Mouse (Mus musculus) intestine, embryonic 14.5 days (tissue): ENCODE data around the gene Ext2. TPM values are rescaled to one million over a fixed set of nuclear protein-coding genes. Genes with fewer than 3 reads are reported as not detected.
A peak's percentile ranks its signal among the peaks of the same experiment; 100 is the strongest.

Experiments
- ATAC-seq: fragments of 200-750 bp; cut with Nextera tagmentation; replicated peaks from 2 replicates; pipeline ENCODE4 v1.8.0; 2017; ENCODE audit warnings: low read depth, moderate number of reproducible peaks, moderate TSS enrichment, moderate library complexity; ENCODE audit not compliant: low FRiP score, low TSS enrichment
- DNase-seq: peaks from one replicate; pipeline ENCODE4 v3.0.0-alpha.2; 2018; ENCODE audit warnings: low spot score
- H3K27ac ChIP-seq: fragments of 300-500 bp; sonication (generic); 2 replicates; pipeline ENCODE4 v1.5.1; 2014; ENCODE audit warnings: low read depth, mild to moderate bottlenecking, control low read depth
- H3K27me3 ChIP-seq: fragments of 300-500 bp; sonication (generic); replicated peaks from 2 replicates; pipeline ENCODE4 v1.6.1; 2014; ENCODE audit warnings: low read length, control low read depth; ENCODE audit not compliant: control insufficient read depth, insufficient read depth
- H3K36me3 ChIP-seq: fragments of 300-500 bp; sonication (generic); 2 replicates; pipeline ENCODE4 v1.6.1; 2014; ENCODE audit warnings: low read length, control low read depth; ENCODE audit not compliant: control insufficient read depth, insufficient read depth
- H3K4me1 ChIP-seq: fragments of 300-500 bp; sonication (generic); replicated peaks from 2 replicates; pipeline ENCODE4 v1.6.1; 2014; ENCODE audit warnings: low read length, control low read depth, mixed read lengths; ENCODE audit not compliant: control insufficient read depth, insufficient read depth
- H3K4me2 ChIP-seq: fragments of 300-500 bp; sonication (generic); 2 replicates; pipeline ENCODE4 v1.6.1; 2014; ENCODE audit warnings: low read length
- H3K4me3 ChIP-seq: fragments of 300-500 bp; sonication (generic); 2 replicates; pipeline ENCODE4 v1.5.1; 2014; ENCODE audit warnings: low read depth, low read length, control low read depth, mixed read lengths
- H3K9ac ChIP-seq: fragments of 300-500 bp; sonication (generic); 2 replicates; pipeline ENCODE4 v1.6.1; 2014; ENCODE audit warnings: mild to moderate bottlenecking, low read length
- H3K9me3 ChIP-seq: fragments of 300-500 bp; sonication (generic); 2 replicates; pipeline ENCODE4 v1.6.1; 2016; ENCODE audit warnings: low read length, control low read depth; ENCODE audit not compliant: control insufficient read depth
- WGBS: fragments of 180-500 bp; shearing (Covaris S2); extraction: QIAGEN DNeasy Blood & Tissue Kit; methylation state at CpG from one replicate; pipeline ENCODE4 v1.1.7; 2014; 5-methylcytosine and 5-hydroxymethylcytosine counted together
- polyA plus RNA-seq: library from polyadenylated mRNA; unstranded; fragments of >200 nt; fragmentation: Nextera tagmentation; extraction: Ambion mirVana; gene quantifications from 2 replicates; pipeline ENCODE4 v1.2.1, GENCODE M21; 2014

Gene Ext2
- polyA plus RNA-seq, 1 experiment from 2014 or later = 110 TPM

DNA sequence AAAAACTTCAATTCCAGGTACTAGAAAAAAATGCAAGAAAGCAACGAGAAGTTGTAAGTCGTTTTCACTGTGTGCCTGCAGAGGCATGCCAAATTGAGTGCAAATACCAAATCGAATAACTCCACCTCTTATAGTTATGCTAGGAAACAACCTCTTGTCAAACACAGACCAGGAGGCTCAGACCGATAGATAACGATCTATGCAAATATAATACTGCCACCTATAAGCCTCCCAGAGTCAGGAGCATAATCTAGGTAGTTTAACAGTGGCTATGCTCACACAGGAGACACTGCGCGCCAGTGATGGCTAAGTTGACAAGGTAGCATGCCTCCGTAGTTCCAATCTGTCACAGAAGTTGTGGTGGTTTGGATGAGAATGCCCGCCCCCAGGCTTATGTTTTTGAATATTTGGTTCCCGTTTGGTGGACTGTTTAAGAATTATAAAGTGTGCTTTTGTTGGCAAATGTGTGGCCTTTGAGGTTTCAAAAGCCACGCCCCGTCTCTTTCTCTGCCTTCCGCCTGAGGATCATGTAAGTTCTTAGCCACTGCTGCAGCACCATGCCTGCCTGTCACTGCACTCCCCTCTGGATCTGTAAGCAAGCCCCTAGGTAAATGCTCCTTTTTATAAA lies 28.1 kb upstream of the Ext2 start:
- Histone ChIP-seq H3K9me3 (no peaks in the 10 kb centered on the region), H3K27ac (no peak overlapping the region), H3K4me2 (peak overlapping the region; percentile 84), H3K4me3 (peak overlapping the region; percentile 69), H3K36me3 (peaks cover 20% of the 10 kb centered on the region; the same call in 1 of the 2 replicates), H3K9ac (no peak overlapping the region), H3K27me3 (no peaks in the 10 kb centered on the region), H3K4me1 (peaks cover 10% of the 10 kb centered on the region)
- DNase-seq = peak; percentile 54
- no peak for ATAC-seq
- WGBS = 39% methylated on average over 13 of the region's 13 CpGs

DNA sequence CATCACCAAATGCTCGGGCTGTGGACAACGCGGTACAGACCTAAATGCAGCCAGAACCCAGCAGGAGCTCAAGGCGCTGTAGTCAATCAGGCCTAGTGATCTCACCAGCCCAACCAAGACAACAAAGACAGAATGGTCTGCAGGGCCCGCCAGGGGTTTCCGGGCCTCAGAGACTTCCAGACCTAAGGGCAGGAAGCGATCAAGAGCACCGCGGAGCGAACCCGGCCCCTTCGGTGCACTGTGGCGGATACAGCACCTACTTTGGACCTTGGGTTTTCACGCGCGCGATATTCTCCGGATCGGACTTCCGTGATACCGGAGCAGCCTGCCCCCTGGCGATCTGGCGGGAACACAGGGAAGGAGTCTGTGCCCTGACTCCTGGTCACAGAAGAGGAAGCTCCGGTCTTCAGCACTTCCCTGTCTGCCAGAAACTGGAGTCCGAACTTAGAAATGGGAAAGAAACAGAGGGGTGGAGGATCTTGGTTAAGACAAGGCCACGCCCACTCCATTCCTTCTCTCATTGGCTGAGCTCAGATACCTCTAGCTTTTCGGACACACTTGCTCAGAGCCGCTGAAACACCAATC lies 27.2 kb upstream of the Ext2 start, which contains the start of gene Accs:
Gene Accs, minus strand, starts transcription at position 439 of the 585 bp plus-strand sequence.
- Histone ChIP-seq H3K27me3 (no peaks in the 10 kb centered on the region), H3K9ac (peak within 1 kb of the TSS; percentile 78), H3K36me3 (peaks cover 22% of the 10 kb centered on the region; the same call in 1 of the 2 replicates), H3K27ac (peak within 1 kb of the TSS; percentile 94), H3K4me2 (peak within 1 kb of the TSS; percentile 84), H3K9me3 (no peaks in the 10 kb centered on the region), H3K4me1 (peaks cover 9% of the 10 kb centered on the region), H3K4me3 (peak within 1 kb of the TSS; percentile 69)
- WGBS = under 1% methylated on average over 28 of the region's 28 CpGs
- peak; percentile 86 for ATAC-seq
- DNase-seq = peak; percentile 92

DNA sequence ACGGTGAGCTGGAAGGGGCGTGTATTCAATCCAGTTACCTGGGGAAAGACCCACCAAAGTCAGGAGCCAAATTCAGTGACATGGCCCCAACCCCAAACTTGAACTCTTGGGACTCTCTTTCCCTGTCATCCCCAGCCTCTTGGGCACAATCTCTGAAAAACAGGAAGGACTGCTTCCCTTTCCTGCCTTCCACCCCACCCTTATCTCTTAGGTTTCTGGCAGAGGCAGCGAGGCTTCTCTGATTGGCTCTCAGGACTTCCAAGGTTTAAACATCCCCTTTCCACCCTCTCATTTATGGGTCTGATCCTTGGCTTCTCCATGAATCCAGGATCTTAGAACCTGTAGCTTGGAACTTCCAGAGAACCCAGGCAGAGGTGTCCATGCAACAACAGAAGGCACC lies 19.0 kb upstream of the Ext2 start:
- no peak overlapping the region for H3K4me2 ChIP-seq
- H3K4me1 ChIP-seq = no peaks in the 10 kb centered on the region
- ATAC-seq (no peak), DNase-seq (no peak)
- WGBS = 94% methylated on average over 3 of the region's 3 CpGs
- peaks cover 2% of the 10 kb centered on the region; the same call in 1 of the 2 replicates for H3K9me3 ChIP-seq
- H3K36me3 ChIP-seq = peaks cover 63% of the 10 kb centered on the region
- H3K27me3 ChIP-seq = no peaks in the 10 kb centered on the region
- no peak overlapping the region for H3K27ac ChIP-seq
- no peak overlapping the region for H3K9ac ChIP-seq
- no peak overlapping the region for H3K4me3 ChIP-seq

DNA sequence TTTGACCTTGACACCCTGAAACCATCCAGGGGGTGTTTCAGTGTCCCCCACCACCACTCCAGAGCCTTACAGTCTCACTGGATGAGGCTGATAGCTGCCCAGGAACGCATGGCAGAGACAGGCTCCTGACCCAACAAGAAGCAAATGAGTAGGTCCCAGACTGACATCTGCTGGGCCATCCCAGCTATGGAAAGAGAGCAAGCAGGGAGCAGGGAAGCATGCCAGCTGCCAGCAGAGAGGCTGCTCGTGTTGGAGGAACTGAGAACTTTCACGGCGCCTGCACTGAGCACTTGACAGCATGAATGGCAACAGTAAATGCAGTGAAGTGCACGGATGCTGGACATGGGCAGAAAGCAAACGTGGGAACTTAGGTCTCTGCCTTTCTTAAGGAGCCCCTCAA lies 17.7 kb upstream of the Ext2 start:
- H3K4me3 ChIP-seq = no peak overlapping the region
- peaks cover 2% of the 10 kb centered on the region; the same call in 1 of the 2 replicates for H3K9me3 ChIP-seq
- ATAC-seq (no peak), DNase-seq (no peak)
- no peaks in the 10 kb centered on the region for H3K27me3 ChIP-seq
- H3K4me1 ChIP-seq = no peaks in the 10 kb centered on the region
- no peak overlapping the region for H3K9ac ChIP-seq
- 87% methylated on average over 6 of the region's 6 CpGs for WGBS
- no peak overlapping the region for H3K27ac ChIP-seq
- H3K4me2 ChIP-seq = no peak overlapping the region
- peaks cover 58% of the 10 kb centered on the region for H3K36me3 ChIP-seq

DNA sequence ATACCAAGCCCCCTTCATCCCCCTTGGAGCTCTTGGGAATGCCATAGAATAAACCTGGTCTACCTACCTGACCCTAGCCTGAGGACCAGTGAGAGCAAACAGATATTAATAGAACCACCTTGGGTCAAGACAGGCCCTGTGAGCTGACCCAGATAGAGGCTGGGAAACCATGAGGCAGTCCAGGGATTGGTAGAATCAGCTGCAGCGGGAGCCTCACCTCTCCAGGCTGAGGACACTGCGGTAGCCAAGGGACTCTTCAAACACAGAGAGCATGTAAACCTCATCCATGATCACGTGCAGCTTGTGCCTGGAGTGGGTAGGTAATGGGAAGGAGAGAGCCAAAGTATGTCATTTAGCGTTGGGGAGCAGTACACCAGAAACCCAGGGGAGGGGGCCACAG lies 16.6 kb upstream of the Ext2 start:
- DNase-seq = no peak
- no peak overlapping the region for H3K4me2 ChIP-seq
- no peak overlapping the region for H3K4me3 ChIP-seq
- H3K9ac ChIP-seq = no peak overlapping the region
- no peak overlapping the region for H3K27ac ChIP-seq
- H3K9me3 ChIP-seq = peaks cover 2% of the 10 kb centered on the region; the same call in 1 of the 2 replicates
- whole genome bisulfite sequencing = 91% methylated on average over 4 of the region's 4 CpGs
- no peaks in the 10 kb centered on the region for H3K4me1 ChIP-seq
- H3K36me3 ChIP-seq = peaks cover 50% of the 10 kb centered on the region
- no peak for ATAC-seq
- H3K27me3 ChIP-seq = no peaks in the 10 kb centered on the region

DNA sequence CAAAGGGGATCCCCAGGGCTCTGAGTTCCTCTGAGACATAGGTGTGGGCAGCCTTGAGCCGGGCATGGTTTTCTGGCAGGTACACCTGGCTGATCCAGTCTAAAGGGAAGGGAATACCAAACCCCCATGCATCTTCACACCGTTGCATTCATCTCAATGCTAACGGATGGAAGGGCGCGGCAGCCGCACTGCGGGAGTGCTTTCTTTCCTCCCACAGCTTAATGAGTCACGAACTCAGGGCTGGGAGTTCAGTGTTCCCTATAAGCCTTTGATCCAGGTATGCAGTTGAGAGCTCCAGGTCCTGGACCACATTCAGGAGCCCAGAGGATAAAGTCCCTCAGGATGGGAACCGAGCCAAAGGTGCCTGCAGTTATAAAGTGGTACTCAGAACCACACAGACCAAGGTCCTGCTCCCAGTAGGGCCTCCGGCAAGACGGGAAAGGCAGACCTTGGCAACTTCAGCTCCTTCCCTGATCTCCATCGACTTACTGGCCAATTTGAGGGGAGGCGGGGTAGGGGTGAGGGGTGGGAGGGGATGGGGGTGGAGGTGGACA lies 13.9 kb upstream of the Ext2 start:
- Histone ChIP-seq H3K4me2 (no peak overlapping the region), H3K4me1 (no peaks in the 10 kb centered on the region), H3K27me3 (no peaks in the 10 kb centered on the region), H3K36me3 (peaks cover 35% of the 10 kb centered on the region), H3K9me3 (peaks cover 2% of the 10 kb centered on the region; the same call in 1 of the 2 replicates), H3K9ac (no peak overlapping the region), H3K27ac (no peak overlapping the region), H3K4me3 (no peak overlapping the region)
- no peak for DNase-seq
- no peak for ATAC-seq
- WGBS = 71% methylated on average over 13 of the region's 13 CpGs

DNA sequence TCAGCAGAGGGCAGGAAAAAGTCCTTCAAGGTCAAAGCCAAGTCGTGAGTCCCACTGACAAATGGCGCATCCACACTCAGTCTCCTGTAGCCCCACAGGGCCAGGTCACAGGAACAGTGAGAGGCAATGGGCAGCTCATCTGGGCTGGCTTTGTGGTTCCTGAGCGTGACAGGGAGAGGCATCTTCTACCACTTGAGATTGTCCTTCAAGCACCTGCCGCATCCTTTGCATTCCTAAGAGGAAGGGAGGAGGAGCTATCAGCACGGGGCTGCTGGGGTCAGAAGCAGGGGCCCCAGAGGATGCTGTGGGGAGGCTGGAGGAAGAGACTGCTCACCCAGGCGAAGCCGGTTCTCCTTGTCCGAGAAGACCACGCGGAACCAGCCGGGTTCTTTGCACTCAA lies 13.2 kb upstream of the Ext2 start:
- peaks cover 28% of the 10 kb centered on the region for H3K36me3 ChIP-seq
- 77% methylated on average over 11 of the region's 11 CpGs for WGBS
- no peak overlapping the region for H3K4me2 ChIP-seq
- DNase-seq (no peak), ATAC-seq (no peak)
- H3K27ac ChIP-seq = no peak overlapping the region
- no peaks in the 10 kb centered on the region for H3K27me3 ChIP-seq
- no peaks in the 10 kb centered on the region; the same call in 1 of the 2 replicates for H3K9me3 ChIP-seq
- H3K4me3 ChIP-seq = no peak overlapping the region
- no peak overlapping the region for H3K9ac ChIP-seq
- H3K4me1 ChIP-seq = no peaks in the 10 kb centered on the region

DNA sequence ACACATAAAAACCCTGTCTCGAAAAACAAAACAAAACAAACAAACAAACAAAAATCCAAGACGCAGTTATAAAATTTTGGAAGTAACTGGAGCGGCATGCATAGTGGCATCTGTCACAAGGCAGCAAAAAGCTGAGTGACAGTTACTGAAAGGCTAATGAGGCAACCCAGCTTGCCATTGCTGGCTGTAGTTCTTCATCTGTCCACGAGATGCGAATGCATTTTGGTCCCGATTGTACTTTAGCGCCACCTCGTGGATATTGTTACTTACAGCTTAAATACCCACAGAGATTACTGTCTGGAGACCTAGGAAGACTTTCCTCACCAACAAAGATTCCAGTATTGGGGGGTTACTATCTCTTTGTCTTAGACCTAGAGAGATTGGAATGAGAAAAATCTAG lies 1.2 kb upstream of the Ext2 start:
- no peak overlapping the region for H3K4me3 ChIP-seq
- DNase-seq = peak; percentile 69
- H3K4me2 ChIP-seq = no peak overlapping the region
- H3K27me3 ChIP-seq = no peaks in the 10 kb centered on the region
- no peak overlapping the region for H3K9ac ChIP-seq
- WGBS = 17% methylated on average over 8 of the region's 8 CpGs
- H3K9me3 ChIP-seq = no peaks in the 10 kb centered on the region
- H3K4me1 ChIP-seq = peaks cover 9% of the 10 kb centered on the region; the same call in 1 of the 2 replicates
- ATAC-seq = peak; percentile 37; the same call in 1 of the 2 replicates
- 0 out of 2 replicates have a peak, but pooled peaks cover 6% of the 10 kb centered on the region for H3K36me3 ChIP-seq
- H3K27ac ChIP-seq = no peak overlapping the region
